Comparison of ENCODE assay signal across 8 mouse cellular contexts in the genomic region with DNA sequence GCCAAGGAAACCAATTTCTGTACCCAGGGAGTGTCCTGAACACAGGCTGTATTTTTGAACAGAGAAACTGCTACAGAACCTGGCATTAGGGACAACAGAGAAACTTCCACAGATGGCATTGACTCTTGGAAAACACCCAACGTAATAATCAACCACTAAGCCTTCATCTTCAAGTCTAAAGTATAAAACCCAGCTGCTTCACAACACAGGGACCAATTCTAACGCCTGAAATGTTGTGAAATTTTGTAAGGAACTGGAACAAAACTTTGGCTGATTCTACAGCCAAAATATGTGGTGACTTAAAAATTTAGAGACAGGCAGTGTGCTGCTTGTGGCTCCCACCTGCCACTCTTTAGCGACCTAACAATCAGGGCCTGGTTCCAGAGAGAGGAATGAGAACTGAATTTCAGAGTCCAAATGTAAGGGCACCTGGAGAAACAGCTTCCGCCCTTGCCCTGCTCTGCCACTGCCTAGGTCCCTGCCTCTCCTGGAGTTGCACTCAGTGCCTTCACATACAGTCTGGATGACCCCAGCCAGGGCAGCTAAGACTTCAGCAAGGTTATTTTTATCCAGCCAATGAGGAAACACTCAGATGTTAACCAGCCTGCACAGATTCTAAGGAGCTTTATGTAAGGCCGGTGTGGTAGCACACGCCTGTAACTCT. TPM values are rescaled to one million over a fixed set of nuclear protein-coding genes. Genes with fewer than 3 reads are reported as not detected.
DNase-seq lines count a peak whose midpoint lies in the region; ATAC-seq lines count a peak whose summit lies in the region.
"Had no signal": no experiment of that assay in that cellular context is flagged by ENCODE, and none has a peak within 500 bp of the region (broad histone marks: within the 10 kb centered on the region; RNA-seq: fewer than 3 reads in every experiment).

No protein-coding gene starts in this region.

- peak; percentile 60 for DNase-seq in layer of hippocampus, adult 11-12 months (ENCODE audit: low spot score)
- no peak for DNase-seq in layer of hippocampus, postnatal 10 days (ENCODE audit: low spot score in 2 of 2)
- peak; percentile 51 for DNase-seq in embryonic facial prominence, embryonic 14.5 days (ENCODE audit: low spot score)
- DNase-seq in adrenal gland, adult (ENCODE audit: inconsistent age in 2 of 2, low spot score in 1 of 2), result no peak
- DNase-seq in left cerebral cortex, adult 18-20 months (ENCODE audit: low spot score in 2 of 2), result no peak

- H3K4me1 ChIP-seq in embryonic facial prominence, embryonic 14.5 days (ENCODE audit: control insufficient read depth, insufficient read depth, low read length), result peaks cover 53% of the 10 kb centered on the region
- H3K4me1 ChIP-seq in heart, embryonic 16.5 days (ENCODE audit: control insufficient read depth, insufficient read depth, low read length), result peaks cover 61% of the 10 kb centered on the region
- H3K4me1 ChIP-seq in midbrain, embryonic 15.5 days, result peaks cover 32% of the 10 kb centered on the region

- no peak overlapping the region for H3K9ac ChIP-seq in embryonic facial prominence, embryonic 14.5 days (ENCODE audit: low read depth, low read length)
- H3K9ac ChIP-seq in heart, embryonic 16.5 days (ENCODE audit: low read length), result no peak overlapping the region; the same call in 1 of the 2 replicates
- H3K9ac ChIP-seq in midbrain, embryonic 15.5 days, result no peak overlapping the region

- H3K36me3 ChIP-seq in embryonic facial prominence, embryonic 14.5 days (ENCODE audit: control insufficient read depth, insufficient read depth, low read length), result 0 out of 2 replicates have a peak, but pooled peaks cover 8% of the 10 kb centered on the region
- no peaks in the 10 kb centered on the region for H3K36me3 ChIP-seq in heart, embryonic 16.5 days (ENCODE audit: control insufficient read depth, insufficient read depth)
- no peaks in the 10 kb centered on the region for H3K36me3 ChIP-seq in midbrain, embryonic 15.5 days (replicated peaks)

- no peak overlapping the region for H3K4me2 ChIP-seq in embryonic facial prominence, embryonic 14.5 days (ENCODE audit: low read depth, low read length)
- H3K4me2 ChIP-seq in heart, embryonic 16.5 days (ENCODE audit: low read depth, low read length), result peak overlapping the region; percentile 11; the same call in 1 of the 2 replicates
- no peak overlapping the region for H3K4me2 ChIP-seq in midbrain, embryonic 15.5 days

- peak overlapping the region; percentile 56 for H3K27ac ChIP-seq in embryonic facial prominence, embryonic 14.5 days (replicated peaks; ENCODE audit: low read depth, low read length)
- H3K27ac ChIP-seq in heart, embryonic 16.5 days (ENCODE audit: low read length), result peak overlapping the region; percentile 79
- peak overlapping the region; percentile 44; the same call in 1 of the 2 replicates for H3K27ac ChIP-seq in midbrain, embryonic 15.5 days

- H3K4me3 ChIP-seq in embryonic facial prominence, embryonic 14.5 days (ENCODE audit: low read depth, low read length), result no peak overlapping the region
- no peak overlapping the region for H3K4me3 ChIP-seq in heart, embryonic 16.5 days (ENCODE audit: low read length)
- H3K4me3 ChIP-seq in midbrain, embryonic 15.5 days, result no peak overlapping the region
- H3K4me3 ChIP-seq: erythroblast, embryonic 14.5 days had no signal

- H3K9me3 ChIP-seq in embryonic facial prominence, embryonic 14.5 days (ENCODE audit: control insufficient read depth, low read length), result no peaks in the 10 kb centered on the region
- no peaks in the 10 kb centered on the region for H3K9me3 ChIP-seq in heart, embryonic 16.5 days (replicated peaks; ENCODE audit: control insufficient read depth, low read length)
- no peaks in the 10 kb centered on the region for H3K9me3 ChIP-seq in midbrain, embryonic 15.5 days

- 57% methylated on average over 6 of the region's 6 CpGs for WGBS in embryonic facial prominence, embryonic 14.5 days
- WGBS in heart, embryonic 16.5 days, result 39% methylated on average over 6 of the region's 6 CpGs
- WGBS in midbrain, embryonic 15.5 days, result 77% methylated on average over 6 of the region's 6 CpGs

- H3K27me3 ChIP-seq in embryonic facial prominence, embryonic 14.5 days (replicated peaks; ENCODE audit: control insufficient read depth, insufficient read depth, low read length), result no peaks in the 10 kb centered on the region
- H3K27me3 ChIP-seq in heart, embryonic 16.5 days (ENCODE audit: control insufficient read depth, insufficient read depth, low read length), result no peaks in the 10 kb centered on the region
- no peaks in the 10 kb centered on the region for H3K27me3 ChIP-seq in midbrain, embryonic 15.5 days (replicated peaks)

- peak; percentile 6 for ATAC-seq in embryonic facial prominence, embryonic 14.5 days (ENCODE audit: low read depth)
- peak; percentile 69 for ATAC-seq in heart, embryonic 16.5 days (replicated peaks; ENCODE audit: extremely low read depth, insufficient read depth, low FRiP score)
- no peak for ATAC-seq in midbrain, embryonic 15.5 days (replicated peaks)

RNA-seq across cellular contexts. Expression of a gene that starts 33.2 kb away (rescaled TPM):
- total RNA-seq in layer of hippocampus, postnatal 10 days (2021), result 10 to 100 TPM; 21.4 to 25.9 TPM
- polyA plus RNA-seq in embryonic facial prominence, embryonic 14.5 days (2014; fragmentation: Nextera tagmentation; extraction: Ambion mirVana), result 21.6 and 22.9 TPM in 2 replicates
- polyA plus RNA-seq in heart, embryonic 16.5 days (2015; fragmentation: Nextera tagmentation; extraction: Ambion mirVana), result 17.8 and 19.9 TPM in 2 replicates
- polyA plus RNA-seq in midbrain, embryonic 15.5 days (2015; fragmentation: Nextera tagmentation; extraction: Ambion mirVana), result 15.6 and 15.7 TPM in 2 replicates
- total RNA-seq in left cerebral cortex, adult 18-20 months (2021), result 10 to 100 TPM; 14.4 to 14.5 TPM

Comparison
In these comparisons a context has a peak if more than half of its experiments do, and no peak if none do; other contexts are left out.
1. DNase-seq: peak in layer of hippocampus, adult 11-12 months (single experiment) and embryonic facial prominence, embryonic 14.5 days (single experiment); none in layer of hippocampus, postnatal 10 days (0 of 2), adrenal gland, adult (0 of 2) and left cerebral cortex, adult 18-20 months (0 of 2).
2. Peak in every context shown above with its lines, with median percentiles within 50 percentile points of each other: H3K27ac ChIP-seq.